Mouse (Mus musculus) hindbrain, embryonic 15.5 days (tissue): Measurements from ENCODE around the gene Sgo1. TPM values are rescaled to one million over a fixed set of nuclear protein-coding genes. Genes with fewer than 3 reads are reported as not detected.
A peak's percentile ranks its signal among the peaks of the same experiment; 100 is the strongest.
"Not testable (repeated sequence)": the region's sequence is repeated elsewhere in the genome, so short reads cannot be mapped to it uniquely, and the experiment has no call there.

Source experiments
- ATAC-seq: fragments of 200-750 bp; cut with Nextera tagmentation; 2 replicates; pipeline ENCODE4 v1.8.0; 2017; ENCODE audit warnings: low read depth, moderate number of reproducible peaks, moderate TSS enrichment; ENCODE audit not compliant: low FRiP score
- H3K27ac ChIP-seq: fragments of 300-500 bp; sonication (generic); replicated peaks from 2 replicates; pipeline ENCODE4 v1.5.1; 2015; ENCODE audit warnings: mild to moderate bottlenecking, inconsistent platforms
- H3K27me3 ChIP-seq: fragments of 300-500 bp; sonication (generic); 2 replicates; pipeline ENCODE4 v1.6.1; 2015; ENCODE audit warnings: control low read depth, inconsistent platforms
- H3K36me3 ChIP-seq: fragments of 300-500 bp; sonication (generic); 2 replicates; pipeline ENCODE4 v1.6.1; 2015; ENCODE audit warnings: control low read depth, inconsistent platforms
- H3K4me1 ChIP-seq: fragments of 300-500 bp; sonication (generic); replicated peaks from 2 replicates; pipeline ENCODE4 v1.6.1; 2015; ENCODE audit warnings: control low read depth, inconsistent platforms
- H3K4me2 ChIP-seq: fragments of 300-500 bp; sonication (generic); 2 replicates; pipeline ENCODE4 v1.6.1; 2015; ENCODE audit warnings: moderate library complexity, mild to moderate bottlenecking, inconsistent platforms
- H3K4me3 ChIP-seq: fragments of 300-500 bp; sonication (generic); 2 replicates; pipeline ENCODE4 v1.5.1; 2015; ENCODE audit warnings: mild to moderate bottlenecking, inconsistent platforms
- H3K9ac ChIP-seq: fragments of 300-500 bp; sonication (generic); 2 replicates; pipeline ENCODE4 v1.6.1; 2015; ENCODE audit warnings: inconsistent platforms
- H3K9me3 ChIP-seq: fragments of 300-500 bp; sonication (generic); 2 replicates; pipeline ENCODE4 v1.6.1; 2016; ENCODE audit warnings: control low read depth, inconsistent platforms
- WGBS: fragments of 180-500 bp; shearing (Covaris S2); methylation state at CpG from one replicate; pipeline ENCODE4 v1.1.7; 2015; 5-methylcytosine and 5-hydroxymethylcytosine counted together
- polyA plus RNA-seq: library from polyadenylated mRNA; unstranded; fragments of >200 nt; fragmentation: Nextera tagmentation; extraction: Ambion mirVana; gene quantifications from 2 replicates; pipeline ENCODE4 v1.2.1, GENCODE M21; 2015

Gene Sgo1
- polyA plus RNA-seq, 1 experiment from 2014 or later, result 7.6 TPM

- peaks cover 1% of the 10 kb centered on the region; the same call in 1 of the 2 replicates for H3K4me1 ChIP-seq
- H3K9ac ChIP-seq, result no peak overlapping the region
- peaks cover 32% of the 10 kb centered on the region for H3K36me3 ChIP-seq
- no peaks in the 10 kb centered on the region for H3K27me3 ChIP-seq
- H3K4me2 ChIP-seq, result no peak overlapping the region
- 94% methylated on average over 3 of the region's 3 CpGs for WGBS
- no peak for ATAC-seq
- H3K9me3 ChIP-seq, result no peaks in the 10 kb centered on the region
- H3K4me3 ChIP-seq, result no peak overlapping the region
- no peak overlapping the region for H3K27ac ChIP-seq
Measured at GRCm38 (mm10) chr17:53664267-53664666, 24.9 kb downstream of the Sgo1 start.

- H3K4me1 ChIP-seq, result peaks cover 3% of the 10 kb centered on the region; the same call in 1 of the 2 replicates
- ATAC-seq, result no peak
- H3K4me2 ChIP-seq, result no peak overlapping the region
- no peak overlapping the region for H3K4me3 ChIP-seq
- H3K9ac ChIP-seq, result no peak overlapping the region
- WGBS, result 79% methylated on average over 6 of the region's 6 CpGs
- H3K27me3 ChIP-seq, result no peaks in the 10 kb centered on the region
- no peaks in the 10 kb centered on the region for H3K9me3 ChIP-seq
- no peak overlapping the region for H3K27ac ChIP-seq
- peaks cover 18% of the 10 kb centered on the region for H3K36me3 ChIP-seq
Measured at GRCm38 (mm10) chr17:53661056-53661840, 27.9 kb downstream of the Sgo1 start.

- Histone ChIP-seq H3K9ac (no peak overlapping the region), H3K4me2 (no peak overlapping the region), H3K4me3 (no peak overlapping the region), H3K27ac (no peak overlapping the region), H3K4me1 (peaks cover 3% of the 10 kb centered on the region; the same call in 1 of the 2 replicates), H3K27me3 (no peaks in the 10 kb centered on the region), H3K36me3 (peaks cover 23% of the 10 kb centered on the region), H3K9me3 (no peaks in the 10 kb centered on the region)
- peak; percentile 75 for ATAC-seq
- WGBS, result 42% methylated on average over 4 of the region's 4 CpGs
Measured at GRCm38 (mm10) chr17:53659738-53660137, 29.4 kb downstream of the Sgo1 start.

- no peak overlapping the region for H3K9ac ChIP-seq
- H3K4me1 ChIP-seq, result peaks cover 3% of the 10 kb centered on the region; the same call in 1 of the 2 replicates
- H3K27me3 ChIP-seq, result no peaks in the 10 kb centered on the region
- WGBS, result 79% methylated on average over 8 of the region's 8 CpGs
- ATAC-seq, result no peak
- H3K4me3 ChIP-seq, result no peak overlapping the region
- no peak overlapping the region for H3K27ac ChIP-seq
- no peaks in the 10 kb centered on the region for H3K9me3 ChIP-seq
- no peak overlapping the region for H3K4me2 ChIP-seq
- H3K36me3 ChIP-seq, result peaks cover 21% of the 10 kb centered on the region
Measured at GRCm38 (mm10) chr17:53659230-53659629, 29.9 kb downstream of the Sgo1 start.

GRCm38 (mm10) chr17:53658668-53659067, 30.5 kb downstream of the Sgo1 start:
- 73% methylated on average over 2 of the region's 2 CpGs for WGBS
- Histone ChIP-seq H3K4me2 (no peak overlapping the region), H3K27ac (no peak overlapping the region), H3K27me3 (no peaks in the 10 kb centered on the region), H3K9ac (no peak overlapping the region), H3K4me3 (no peak overlapping the region), H3K9me3 (no peaks in the 10 kb centered on the region), H3K36me3 (peaks cover 21% of the 10 kb centered on the region), H3K4me1 (peaks cover 3% of the 10 kb centered on the region; the same call in 1 of the 2 replicates)
- 0 out of 2 replicates have a peak, but pooled peaks have one; percentile 55 for ATAC-seq

- H3K4me2 ChIP-seq, H3K9ac ChIP-seq, H3K27ac ChIP-seq, H3K27me3 ChIP-seq, H3K4me3 ChIP-seq, ATAC-seq, H3K4me1 ChIP-seq, H3K9me3 ChIP-seq: not testable (repeated sequence)
- WGBS, result 78% methylated on average over 2 of the region's 2 CpGs
- peaks cover 34% of the 10 kb centered on the region for H3K36me3 ChIP-seq
Measured at GRCm38 (mm10) chr17:53657391-53657790, 31.7 kb downstream of the Sgo1 start.

GRCm38 (mm10) chr17:53656369-53656860, 32.7 kb downstream of the Sgo1 start:
- no peak overlapping the region for H3K4me2 ChIP-seq
- peaks cover 3% of the 10 kb centered on the region; the same call in 1 of the 2 replicates for H3K4me1 ChIP-seq
- H3K9ac ChIP-seq, result no peak overlapping the region
- H3K9me3 ChIP-seq, result no peaks in the 10 kb centered on the region
- ATAC-seq, result no peak
- WGBS, result 77% methylated on average over 6 of the region's 6 CpGs
- peaks cover 31% of the 10 kb centered on the region for H3K36me3 ChIP-seq
- H3K4me3 ChIP-seq, result no peak overlapping the region
- no peaks in the 10 kb centered on the region for H3K27me3 ChIP-seq
- no peak overlapping the region for H3K27ac ChIP-seq

GRCm38 (mm10) chr17:53655959-53656358, 33.2 kb downstream of the Sgo1 start:
- H3K4me3 ChIP-seq, result no peak overlapping the region
- H3K27ac ChIP-seq, result no peak overlapping the region
- peaks cover 3% of the 10 kb centered on the region; the same call in 1 of the 2 replicates for H3K4me1 ChIP-seq
- H3K9me3 ChIP-seq, result no peaks in the 10 kb centered on the region
- no peak overlapping the region for H3K9ac ChIP-seq
- no peaks in the 10 kb centered on the region for H3K27me3 ChIP-seq
- H3K4me2 ChIP-seq, result no peak overlapping the region
- WGBS, result 91% methylated on average over 2 of the region's 2 CpGs
- no peak for ATAC-seq
- peaks cover 31% of the 10 kb centered on the region for H3K36me3 ChIP-seq

- Histone ChIP-seq H3K9me3 (no peaks in the 10 kb centered on the region), H3K27ac (no peak overlapping the region), H3K9ac (no peak overlapping the region), H3K36me3 (peaks cover 25% of the 10 kb centered on the region), H3K4me1 (peaks cover 3% of the 10 kb centered on the region; the same call in 1 of the 2 replicates), H3K27me3 (no peaks in the 10 kb centered on the region), H3K4me2 (no peak overlapping the region), H3K4me3 (no peak overlapping the region)
- no peak for ATAC-seq
- WGBS, result 91% methylated on average over 6 of the region's 6 CpGs
Measured at GRCm38 (mm10) chr17:53655081-53655480, 34.1 kb downstream of the Sgo1 start.

GRCm38 (mm10) chr17:53654596-53654995, 34.5 kb downstream of the Sgo1 start:
- Histone ChIP-seq H3K9ac (no peak overlapping the region), H3K27me3 (no peaks in the 10 kb centered on the region), H3K9me3 (no peaks in the 10 kb centered on the region), H3K4me3 (no peak overlapping the region), H3K36me3 (peaks cover 25% of the 10 kb centered on the region), H3K4me1 (peaks cover 3% of the 10 kb centered on the region; the same call in 1 of the 2 replicates), H3K27ac (no peak overlapping the region), H3K4me2 (no peak overlapping the region)
- 87% methylated on average over 4 of the region's 4 CpGs for WGBS
- ATAC-seq, result no peak

- H3K4me3 ChIP-seq, result no peak overlapping the region
- peaks cover 35% of the 10 kb centered on the region for H3K36me3 ChIP-seq
- no peak overlapping the region for H3K27ac ChIP-seq
- no peak overlapping the region for H3K4me2 ChIP-seq
- ATAC-seq, result no peak
- H3K27me3 ChIP-seq, result no peaks in the 10 kb centered on the region
- no peak overlapping the region for H3K9ac ChIP-seq
- H3K9me3 ChIP-seq, result no peaks in the 10 kb centered on the region
- H3K4me1 ChIP-seq, result no peaks in the 10 kb centered on the region
- 76% methylated on average over 2 of the region's 2 CpGs for WGBS
Measured at GRCm38 (mm10) chr17:53650251-53650661, 38.9 kb downstream of the Sgo1 start.

- H3K4me2 ChIP-seq, result no peak overlapping the region
- H3K9me3 ChIP-seq, result no peaks in the 10 kb centered on the region
- peaks cover 47% of the 10 kb centered on the region for H3K36me3 ChIP-seq
- H3K9ac ChIP-seq, result no peak overlapping the region
- ATAC-seq, result no peak
- 85% methylated on average over 4 of the region's 4 CpGs for WGBS
- H3K4me1 ChIP-seq, result no peaks in the 10 kb centered on the region
- H3K27ac ChIP-seq, result no peak overlapping the region
- no peak overlapping the region for H3K4me3 ChIP-seq
- H3K27me3 ChIP-seq, result no peaks in the 10 kb centered on the region
Measured at GRCm38 (mm10) chr17:53643360-53643759, 45.8 kb downstream of the Sgo1 start.
